Mouse (Mus musculus): ENCODE measurements around the gene Zfp160.
"Not testable (repeated sequence)": the region's sequence is repeated elsewhere in the genome, so short reads cannot be mapped to it uniquely, and the experiment has no call there.

Zfp160 gene

DNA sequence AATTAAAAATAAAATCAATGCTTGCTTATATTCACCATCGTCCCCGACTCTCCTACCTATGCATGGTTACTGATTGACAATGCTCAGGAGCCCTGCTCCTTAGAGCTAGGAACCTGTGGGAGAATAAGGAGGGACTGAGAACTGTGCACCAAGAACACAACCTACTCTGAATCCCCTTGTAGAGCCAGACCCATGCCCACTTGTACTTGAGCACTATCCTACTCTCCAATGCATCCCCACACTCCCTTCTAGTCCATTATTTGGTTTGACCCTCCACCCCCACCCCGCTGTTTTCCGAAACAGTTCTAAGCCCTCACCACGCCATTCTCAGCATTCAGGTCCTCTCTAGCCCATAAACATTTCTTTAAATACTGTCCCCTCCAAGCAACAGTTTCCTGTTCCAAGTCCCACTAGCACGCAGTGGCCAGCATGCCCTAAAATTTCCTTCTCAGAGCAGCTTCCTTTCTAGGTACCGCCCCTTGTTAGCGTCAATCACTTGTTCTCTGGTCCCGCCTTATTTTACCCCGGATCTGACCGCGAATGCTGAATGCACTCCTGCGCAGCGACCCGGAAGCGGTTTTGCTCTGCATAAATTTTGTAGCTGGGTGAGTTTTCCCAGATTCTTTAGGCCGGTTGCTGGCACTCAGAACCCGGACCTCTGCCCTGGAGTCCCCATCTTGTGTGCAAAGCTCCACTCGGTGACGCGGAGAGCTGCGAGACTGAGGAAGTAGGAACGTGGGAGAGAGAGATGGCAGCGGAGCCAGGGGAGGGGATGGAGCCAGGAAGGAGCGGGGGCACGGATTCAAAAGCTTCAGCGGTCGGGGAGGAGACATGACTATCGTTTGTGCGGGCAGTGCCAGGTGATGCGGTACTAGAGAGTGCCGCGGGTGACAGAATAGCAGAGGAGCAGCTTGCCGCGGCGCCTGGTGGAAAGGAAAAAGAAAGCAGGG is at the start of gene Zfp160:
TSS of gene Zfp160 (plus strand) at position 522 of the 950 bp plus-strand sequence.
- in situ Hi-C loops (cut with MboI, MseI) = loop anchor here (25.0 kb wide), 1 partner anchor 554 kb away; the partner anchor contains the start of gene Zfp948

DNA sequence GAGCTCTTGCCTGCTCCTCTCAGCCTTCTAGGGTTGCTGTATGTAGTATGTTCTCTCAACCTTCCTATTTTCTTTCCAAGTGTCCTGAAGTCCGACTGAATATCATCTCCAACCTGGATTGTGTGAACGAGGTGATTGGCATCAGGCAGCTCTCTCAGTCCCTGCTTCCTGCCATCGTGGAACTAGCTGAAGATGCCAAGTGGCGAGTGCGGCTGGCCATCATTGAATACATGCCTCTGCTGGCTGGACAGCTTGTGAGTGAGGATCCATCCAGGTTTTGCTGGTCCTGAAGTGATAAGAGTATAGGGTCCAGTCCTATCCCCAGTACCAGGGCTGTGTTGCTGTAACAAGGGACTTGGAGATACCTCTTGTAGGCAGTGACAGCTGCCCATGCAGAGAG is 48.3 kb upstream of the Zfp160 start:
- in situ Hi-C loops (cut with MboI, MseI) = no loop called here

DNA sequence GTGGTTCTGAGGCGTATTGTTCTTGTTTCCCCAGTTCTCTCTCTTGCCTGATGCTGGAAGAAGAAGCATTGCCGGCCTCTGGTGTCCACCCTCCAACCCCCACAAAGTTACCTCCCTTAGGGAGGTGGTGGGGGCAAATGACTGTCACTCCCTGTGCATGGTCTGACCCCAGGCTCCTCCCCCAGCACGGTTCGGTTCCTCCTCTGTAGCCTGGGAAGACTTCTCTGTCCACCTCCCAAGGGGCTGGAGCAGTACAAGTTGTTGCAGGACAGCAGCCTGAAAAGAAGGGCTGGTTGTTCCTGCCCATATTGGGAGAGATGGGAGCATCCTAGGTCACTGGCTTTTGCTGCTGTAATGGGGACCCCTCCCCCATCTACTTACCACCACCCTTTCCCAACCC is 43.3 kb upstream of the Zfp160 start:
- in situ Hi-C loops (cut with MboI, MseI) = no loop called here

DNA sequence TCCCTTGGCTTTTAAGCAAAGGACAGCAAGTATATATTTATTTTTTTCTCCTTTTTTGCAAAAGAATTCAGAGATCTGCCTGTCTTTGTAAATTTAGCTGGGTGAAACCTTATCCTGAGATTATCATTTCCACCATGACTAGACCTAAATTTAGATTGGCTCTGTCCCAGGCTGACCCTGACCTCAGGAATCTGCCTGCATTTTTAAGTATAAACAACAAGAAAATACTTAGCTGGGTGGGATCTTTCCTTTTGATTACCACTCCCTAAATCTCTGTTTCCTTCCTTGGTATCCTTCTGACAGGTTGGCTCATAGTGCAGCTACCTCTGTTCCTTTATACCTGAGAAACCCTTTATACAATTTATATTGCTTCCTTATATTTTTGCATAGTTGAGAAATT is 42.0 kb upstream of the Zfp160 start:
- in situ Hi-C loops (cut with MboI, MseI) = no loop called here

- in situ Hi-C loops (cut with MboI, MseI) = no loop called here
Observed at GRCm38 (mm10) chr17:20993716-20994115, 15.0 kb upstream of the Zfp160 start.

- in situ Hi-C loops (cut with MboI, MseI) = no loop called here
Observed at GRCm38 (mm10) chr17:20996364-20996763, 12.3 kb upstream of the Zfp160 start, which contains the start of gene Vmn1r233. TSS of gene Vmn1r233 (minus strand) at chr17:20996464.

GRCm38 (mm10) chr17:21009726-21010125 is 1.0 kb downstream of the Zfp160 start:
- in situ Hi-C loops (cut with MboI, MseI) = loop anchor here (25.0 kb wide), 1 partner anchor 553 kb away; the partner anchor contains the start of gene Zfp948

- in situ Hi-C loops (cut with MboI, MseI) = loop anchor here (25.0 kb wide), 1 partner anchor 544 kb away; the partner anchor contains the start of gene Zfp948
Observed at GRCm38 (mm10) chr17:21018410-21019080, 9.8 kb downstream of the Zfp160 start.

- in situ Hi-C loops (cut with MboI, MseI) = not testable (repeated sequence)
Observed at GRCm38 (mm10) chr17:21048020-21048419, 39.3 kb downstream of the Zfp160 start.

- in situ Hi-C loops (cut with MboI, MseI) = no loop called here
Observed at GRCm38 (mm10) chr17:21050901-21051300, 42.2 kb downstream of the Zfp160 start.

DNA sequence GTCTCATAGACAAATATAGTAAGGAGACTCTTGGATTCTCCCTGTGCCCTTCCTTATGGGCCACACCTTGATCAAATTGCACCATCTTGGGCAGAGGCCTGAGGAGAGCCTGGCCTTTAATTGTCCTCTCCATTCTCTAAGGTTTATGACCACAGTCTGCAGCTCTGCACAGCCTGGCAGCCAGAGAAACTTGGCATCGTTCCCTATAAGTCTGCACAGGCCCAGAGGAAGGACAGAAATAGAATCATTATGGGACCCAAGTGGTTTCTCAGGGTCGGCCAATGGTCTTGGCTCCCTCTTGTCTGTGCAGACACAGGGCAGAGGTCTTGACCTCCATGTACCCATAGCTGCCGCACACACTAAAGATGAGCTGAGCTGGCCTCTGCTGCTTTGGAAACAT is 42.6 kb downstream of the Zfp160 start:
- in situ Hi-C loops (cut with MboI, MseI) = not testable (repeated sequence)

GRCm38 (mm10) chr17:21051919-21052318 is 43.2 kb downstream of the Zfp160 start:
- in situ Hi-C loops (cut with MboI, MseI) = not testable (repeated sequence)

GRCm38 (mm10) chr17:21053267-21053666 is 44.6 kb downstream of the Zfp160 start:
- in situ Hi-C loops (cut with MboI, MseI) = no loop called here

- in situ Hi-C loops (cut with MboI, MseI) = loop anchor here (5.0 kb wide), 1 partner anchor 37 kb away; no protein-coding TSS in a partner anchor
Observed at GRCm38 (mm10) chr17:21055111-21055510, 46.4 kb downstream of the Zfp160 start.

GRCm38 (mm10) chr17:21065501-21065900 is 56.8 kb downstream of the Zfp160 start:
- in situ Hi-C loops (cut with MboI, MseI) = no loop called here

DNA sequence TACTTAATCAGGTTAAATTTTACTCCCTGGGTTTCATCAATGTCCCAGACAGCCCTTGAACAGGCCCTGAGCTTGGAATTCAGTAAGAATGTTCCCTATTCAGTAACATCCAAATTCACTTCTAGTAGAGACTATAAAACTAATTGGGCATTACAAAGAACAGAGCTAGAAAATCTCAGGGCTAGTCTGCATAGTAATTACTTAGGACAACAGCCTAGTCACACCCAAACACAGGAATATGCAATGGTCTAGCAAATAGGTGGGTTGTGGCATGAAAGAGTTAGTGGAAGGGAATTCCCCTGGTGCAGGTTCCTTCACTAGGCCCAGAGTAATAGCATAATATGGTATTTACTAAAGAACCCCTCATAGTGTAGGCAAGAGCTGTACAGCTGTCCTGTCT is 58.3 kb downstream of the Zfp160 start:
- in situ Hi-C loops (cut with MboI, MseI) = no loop called here

DNA sequence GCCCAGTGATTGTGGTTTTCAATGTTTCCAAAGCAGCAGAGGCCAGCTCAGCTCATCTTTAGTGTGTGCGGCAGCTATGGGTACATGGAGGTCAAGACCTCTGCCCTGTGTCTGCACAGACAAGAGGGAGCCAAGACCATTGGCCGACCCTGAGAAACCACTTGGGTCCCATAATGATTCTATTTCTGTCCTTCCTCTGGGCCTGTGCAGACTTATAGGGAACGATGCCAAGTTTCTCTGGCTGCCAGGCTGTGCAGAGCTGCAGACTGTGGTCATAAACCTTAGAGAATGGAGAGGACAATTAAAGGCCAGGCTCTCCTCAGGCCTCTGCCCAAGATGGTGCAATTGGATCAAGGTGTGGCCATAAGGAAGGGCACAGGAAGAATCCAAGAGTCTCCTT is 60.7 kb downstream of the Zfp160 start:
- in situ Hi-C loops (cut with MboI, MseI) = not testable (repeated sequence)

DNA sequence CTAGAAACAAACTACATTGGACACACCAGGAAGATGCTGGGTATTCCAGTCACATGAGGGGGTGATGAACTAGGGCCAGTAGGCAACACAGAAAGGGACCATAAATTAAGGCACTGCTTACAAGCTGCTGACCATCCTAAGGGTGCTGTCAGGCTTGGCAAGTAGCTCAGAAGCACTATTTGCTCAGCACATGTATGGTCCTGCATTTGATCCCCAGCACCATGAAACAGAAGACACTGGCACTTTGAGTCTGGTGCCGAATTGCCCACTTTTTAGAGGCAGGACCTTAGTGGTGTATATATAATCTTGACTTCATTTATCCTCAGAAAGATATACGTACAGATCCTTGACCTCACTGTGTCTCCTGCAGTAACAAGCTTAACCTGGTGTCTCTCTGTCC is 62.3 kb downstream of the Zfp160 start:
- in situ Hi-C loops (cut with MboI, MseI) = not testable (repeated sequence)

Data from regulatory T cell (primary cell).